Mouse (Mus musculus) limb, embryonic 13.5 days (tissue): ENCODE results near the gene Casq2. TPM values are rescaled to one million over a fixed set of nuclear protein-coding genes. Genes with fewer than 3 reads are reported as not detected.

Experiments
- ATAC-seq: fragments of 200-750 bp; cut with Nextera tagmentation; 2 replicates; pipeline ENCODE4 v1.8.0; 2017; ENCODE audit warnings: low read depth, moderate number of reproducible peaks, moderate TSS enrichment; ENCODE audit not compliant: low FRiP score
- H3K27ac ChIP-seq: fragments of 300-500 bp; sonication (generic); 2 replicates; pipeline ENCODE4 v1.5.1; 2015; ENCODE audit warnings: inconsistent platforms, mild to moderate bottlenecking, moderate library complexity
- H3K27me3 ChIP-seq: fragments of 300-500 bp; sonication (generic); 2 replicates; pipeline ENCODE4 v1.6.1; 2015; ENCODE audit warnings: mild to moderate bottlenecking, inconsistent platforms
- H3K36me3 ChIP-seq: fragments of 300-500 bp; sonication (generic); 2 replicates; pipeline ENCODE4 v1.6.1; 2015; ENCODE audit warnings: inconsistent platforms, mild to moderate bottlenecking, moderate library complexity
- H3K4me1 ChIP-seq: fragments of 300-500 bp; sonication (generic); 2 replicates; pipeline ENCODE4 v1.6.1; 2015; ENCODE audit warnings: inconsistent platforms
- H3K4me2 ChIP-seq: fragments of 300-500 bp; sonication (generic); replicated peaks from 2 replicates; pipeline ENCODE4 v1.6.1; 2015; ENCODE audit warnings: inconsistent platforms, mild to moderate bottlenecking, moderate library complexity
- H3K4me3 ChIP-seq: fragments of 300-500 bp; sonication (generic); 2 replicates; pipeline ENCODE4 v1.5.1; 2015; ENCODE audit warnings: moderate library complexity, mild to moderate bottlenecking, inconsistent platforms
- H3K9ac ChIP-seq: fragments of 300-500 bp; sonication (generic); 2 replicates; pipeline ENCODE4 v1.6.1; 2015; ENCODE audit warnings: mild to moderate bottlenecking, inconsistent platforms
- H3K9me3 ChIP-seq: fragments of 300-500 bp; sonication (generic); 2 replicates; pipeline ENCODE4 v1.6.1; 2016; ENCODE audit warnings: inconsistent platforms
- WGBS: fragments of 180-500 bp; shearing (Covaris S2); methylation state at CpG from one replicate; pipeline ENCODE4 v1.1.7; 2015; 5-methylcytosine and 5-hydroxymethylcytosine counted together
- polyA plus RNA-seq: library from polyadenylated mRNA; unstranded; fragments of >200 nt; fragmentation: Nextera tagmentation; extraction: Ambion mirVana; gene quantifications from 2 replicates; pipeline ENCODE4 v1.2.1, GENCODE M21; 2015

Casq2 gene
- polyA plus RNA-seq, 1 experiment from 2014 or later: 38.5 TPM

GRCm38 (mm10) chr3:102084833-102085491, 1.3 kb upstream of the Casq2 start:
- no peak for ATAC-seq
- Histone ChIP-seq H3K27ac (no peak overlapping the region), H3K4me2 (no peak overlapping the region), H3K36me3 (no peaks in the 10 kb centered on the region), H3K4me1 (no peaks in the 10 kb centered on the region), H3K9ac (no peak overlapping the region), H3K9me3 (no peaks in the 10 kb centered on the region), H3K4me3 (no peak overlapping the region), H3K27me3 (peaks cover 34% of the 10 kb centered on the region)
- WGBS: 71% methylated on average over 13 of the region's 13 CpGs

- H3K27me3 ChIP-seq: peaks cover 34% of the 10 kb centered on the region
- H3K4me2 ChIP-seq: no peak overlapping the region
- ATAC-seq: no peak
- WGBS: 39% methylated on average over 12 of the region's 12 CpGs
- no peaks in the 10 kb centered on the region for H3K36me3 ChIP-seq
- H3K4me1 ChIP-seq: no peaks in the 10 kb centered on the region
- no peak overlapping the region for H3K27ac ChIP-seq
- H3K9ac ChIP-seq: no peak overlapping the region
- H3K9me3 ChIP-seq: no peaks in the 10 kb centered on the region
- no peak overlapping the region for H3K4me3 ChIP-seq
These were observed 496 bp upstream of the Casq2 start for GRCm38 (mm10) chr3:102085719-102086118.

GRCm38 (mm10) chr3:102094841-102095240, 8.6 kb downstream of the Casq2 start:
- ATAC-seq: no peak
- Histone ChIP-seq H3K4me1 (peaks cover 7% of the 10 kb centered on the region; the same call in 1 of the 2 replicates), H3K27ac (no peak overlapping the region), H3K36me3 (no peaks in the 10 kb centered on the region), H3K9ac (no peak overlapping the region), H3K9me3 (no peaks in the 10 kb centered on the region), H3K4me3 (no peak overlapping the region), H3K27me3 (no peaks in the 10 kb centered on the region), H3K4me2 (no peak overlapping the region)
- 92% methylated on average over 3 of the region's 3 CpGs for WGBS

- no peak overlapping the region for H3K27ac ChIP-seq
- peaks cover 7% of the 10 kb centered on the region; the same call in 1 of the 2 replicates for H3K4me1 ChIP-seq
- H3K36me3 ChIP-seq: no peaks in the 10 kb centered on the region
- WGBS: 78% methylated on average over 5 of the region's 5 CpGs
- ATAC-seq: no peak
- no peaks in the 10 kb centered on the region for H3K9me3 ChIP-seq
- H3K4me3 ChIP-seq: no peak overlapping the region
- H3K27me3 ChIP-seq: no peaks in the 10 kb centered on the region
- no peak overlapping the region for H3K4me2 ChIP-seq
- H3K9ac ChIP-seq: no peak overlapping the region
These were observed 9.2 kb downstream of the Casq2 start for GRCm38 (mm10) chr3:102095412-102095811.

- Histone ChIP-seq H3K27ac (no peak overlapping the region), H3K4me1 (peaks cover 7% of the 10 kb centered on the region; the same call in 1 of the 2 replicates), H3K27me3 (no peaks in the 10 kb centered on the region), H3K4me3 (no peak overlapping the region), H3K9ac (no peak overlapping the region), H3K36me3 (no peaks in the 10 kb centered on the region), H3K4me2 (no peak overlapping the region), H3K9me3 (no peaks in the 10 kb centered on the region)
- WGBS: 87% methylated on average over 8 of the region's 8 CpGs
- ATAC-seq: no peak
These were observed 10.2 kb downstream of the Casq2 start for GRCm38 (mm10) chr3:102096366-102096765.

GRCm38 (mm10) chr3:102096976-102097375, 10.8 kb downstream of the Casq2 start:
- no peaks in the 10 kb centered on the region for H3K27me3 ChIP-seq
- ATAC-seq: no peak
- peaks cover 7% of the 10 kb centered on the region; the same call in 1 of the 2 replicates for H3K4me1 ChIP-seq
- no peak overlapping the region for H3K9ac ChIP-seq
- no peak overlapping the region for H3K4me2 ChIP-seq
- H3K27ac ChIP-seq: no peak overlapping the region
- 94% methylated on average over 2 of the region's 2 CpGs for WGBS
- H3K36me3 ChIP-seq: no peaks in the 10 kb centered on the region
- no peak overlapping the region for H3K4me3 ChIP-seq
- no peaks in the 10 kb centered on the region for H3K9me3 ChIP-seq

- H3K9ac ChIP-seq: no peak overlapping the region
- no peak overlapping the region for H3K27ac ChIP-seq
- H3K4me2 ChIP-seq: no peak overlapping the region
- WGBS: 13% methylated on average over 9 of the region's 10 CpGs
- no peaks in the 10 kb centered on the region for H3K27me3 ChIP-seq
- no peaks in the 10 kb centered on the region for H3K36me3 ChIP-seq
- H3K4me3 ChIP-seq: no peak overlapping the region
- no peaks in the 10 kb centered on the region for H3K9me3 ChIP-seq
- peaks cover 9% of the 10 kb centered on the region; the same call in 1 of the 2 replicates for H3K4me1 ChIP-seq
- peak; percentile 71 for ATAC-seq
These were observed 13.0 kb downstream of the Casq2 start for GRCm38 (mm10) chr3:102099242-102099641.

GRCm38 (mm10) chr3:102099793-102100192, 13.6 kb downstream of the Casq2 start:
- Histone ChIP-seq H3K27me3 (no peaks in the 10 kb centered on the region), H3K27ac (no peak overlapping the region), H3K4me2 (no peak overlapping the region), H3K9me3 (no peaks in the 10 kb centered on the region), H3K4me3 (no peak overlapping the region), H3K4me1 (peaks cover 12% of the 10 kb centered on the region; the same call in 1 of the 2 replicates), H3K9ac (no peak overlapping the region), H3K36me3 (no peaks in the 10 kb centered on the region)
- 92% methylated on average over 3 of the region's 3 CpGs for WGBS
- no peak for ATAC-seq

GRCm38 (mm10) chr3:102101445-102101844, 15.2 kb downstream of the Casq2 start:
- Histone ChIP-seq H3K4me1 (peaks cover 12% of the 10 kb centered on the region; the same call in 1 of the 2 replicates), H3K9ac (no peak overlapping the region), H3K27me3 (no peaks in the 10 kb centered on the region), H3K36me3 (no peaks in the 10 kb centered on the region), H3K4me2 (no peak overlapping the region), H3K4me3 (no peak overlapping the region), H3K9me3 (no peaks in the 10 kb centered on the region), H3K27ac (no peak overlapping the region)
- ATAC-seq: no peak
- WGBS: 87% methylated on average over 4 of the region's 4 CpGs

GRCm38 (mm10) chr3:102103811-102104565, 17.8 kb downstream of the Casq2 start:
- Histone ChIP-seq H3K4me1 (peaks cover 12% of the 10 kb centered on the region; the same call in 1 of the 2 replicates), H3K36me3 (no peaks in the 10 kb centered on the region), H3K27ac (no peak overlapping the region), H3K9me3 (no peaks in the 10 kb centered on the region), H3K9ac (no peak overlapping the region), H3K27me3 (no peaks in the 10 kb centered on the region), H3K4me2 (no peak overlapping the region), H3K4me3 (no peak overlapping the region)
- WGBS: 63% methylated on average over 9 of the region's 9 CpGs
- no peak for ATAC-seq

- H3K27me3 ChIP-seq: no peaks in the 10 kb centered on the region
- H3K4me3 ChIP-seq: no peak overlapping the region
- H3K4me2 ChIP-seq: no peak overlapping the region
- H3K9me3 ChIP-seq: no peaks in the 10 kb centered on the region
- 68% methylated on average over 3 of the region's 3 CpGs for WGBS
- no peak overlapping the region for H3K9ac ChIP-seq
- H3K27ac ChIP-seq: no peak overlapping the region
- peaks cover 5% of the 10 kb centered on the region; the same call in 1 of the 2 replicates for H3K4me1 ChIP-seq
- no peaks in the 10 kb centered on the region for H3K36me3 ChIP-seq
- no peak for ATAC-seq
These were observed 22.0 kb downstream of the Casq2 start for GRCm38 (mm10) chr3:102108201-102108600.

GRCm38 (mm10) chr3:102111979-102112599, 25.9 kb downstream of the Casq2 start:
- Histone ChIP-seq H3K27me3 (no peaks in the 10 kb centered on the region), H3K9ac (no peak overlapping the region), H3K4me1 (no peaks in the 10 kb centered on the region), H3K36me3 (no peaks in the 10 kb centered on the region), H3K9me3 (no peaks in the 10 kb centered on the region), H3K4me2 (no peak overlapping the region), H3K27ac (no peak overlapping the region), H3K4me3 (no peak overlapping the region)
- 79% methylated on average over 7 of the region's 7 CpGs for WGBS
- ATAC-seq: no peak
